Mouse (Mus musculus) midbrain, postnatal 0 days (tissue): ENCODE measurements around the gene Gmppa. TPM values are rescaled to one million over a fixed set of nuclear protein-coding genes. Genes with fewer than 3 reads are reported as not detected.
A peak's percentile ranks its signal among the peaks of the same experiment; 100 is the strongest.

ENCODE experiments used
- ATAC-seq: fragments of 200-750 bp; cut with Nextera tagmentation; 2 replicates; pipeline ENCODE4 v1.8.0; 2017; ENCODE audit warnings: moderate number of reproducible peaks, mild to moderate bottlenecking, moderate TSS enrichment, moderate library complexity; ENCODE audit not compliant: low FRiP score
- DNase-seq: peaks from one replicate; pipeline ENCODE4 v3.0.0-alpha.2; 2015; ENCODE audit warnings: low spot score
- H3K27ac ChIP-seq: fragments of 300-500 bp; sonication (generic); 2 replicates; pipeline ENCODE4 v1.5.1; 2014; ENCODE audit warnings: low read depth, mild to moderate bottlenecking, low read length, mixed read lengths
- H3K27me3 ChIP-seq: fragments of 300-500 bp; sonication (generic); 2 replicates; pipeline ENCODE4 v1.6.1; 2014; ENCODE audit warnings: low read length, control low read depth, mixed read lengths; ENCODE audit not compliant: insufficient read depth
- H3K36me3 ChIP-seq: fragments of 300-500 bp; sonication (generic); 2 replicates; pipeline ENCODE4 v1.6.1; 2014; ENCODE audit warnings: low read length, control low read depth, mixed read lengths; ENCODE audit not compliant: insufficient read depth
- H3K4me1 ChIP-seq: fragments of 300-500 bp; sonication (generic); 2 replicates; pipeline ENCODE4 v1.6.1; 2014; ENCODE audit warnings: mild to moderate bottlenecking, control low read depth, antibody characterized with exemption, low read length, mixed read lengths; ENCODE audit not compliant: insufficient read depth
- H3K4me2 ChIP-seq: fragments of 300-500 bp; sonication (generic); 2 replicates; pipeline ENCODE4 v1.6.1; 2014; ENCODE audit warnings: low read depth, mild to moderate bottlenecking, low read length, mixed read lengths; ENCODE audit not compliant: poor library complexity, severe bottlenecking
- H3K4me3 ChIP-seq: fragments of 300-500 bp; sonication (generic); 2 replicates; pipeline ENCODE4 v1.5.1; 2014; ENCODE audit warnings: low read depth, mild to moderate bottlenecking, low read length, moderate library complexity
- H3K9ac ChIP-seq: fragments of 300-500 bp; sonication (generic); replicated peaks from 2 replicates; pipeline ENCODE4 v1.6.1; 2014; ENCODE audit warnings: mild to moderate bottlenecking, low read length, moderate library complexity, mixed read lengths; ENCODE audit not compliant: poor library complexity, severe bottlenecking
- H3K9me3 ChIP-seq: fragments of 300-500 bp; sonication (generic); 2 replicates; pipeline ENCODE4 v1.6.1; 2016; ENCODE audit warnings: low read length, control low read depth
- CTCF ChIP-seq: IDR thresholded peaks from 2 replicates; pipeline ENCODE4 v1.5.1; 2016; ENCODE audit warnings: antibody characterized with exemption, mild to moderate bottlenecking
- WGBS: fragments of 180-500 bp; shearing (Covaris S2); extraction: QIAGEN DNeasy Blood & Tissue Kit; methylation state at CpG from one replicate; pipeline ENCODE4 v1.1.7; 2014; 5-methylcytosine and 5-hydroxymethylcytosine counted together
- polyA plus RNA-seq: library from polyadenylated mRNA; unstranded; fragments of >200 nt; fragmentation: Nextera tagmentation; extraction: Ambion mirVana; gene quantifications from 2 replicates; pipeline ENCODE4 v1.2.1, GENCODE M21; 2015
- total RNA-seq: library from RNA; depleted of rRNA; stranded (reverse); fragments of >200 nt; gene quantifications from 2 replicates; pipeline ENCODE4 v1.2.3, GENCODE M21; 2014; rRNA removed

The Gmppa gene
- total and polyA plus RNA-seq, 2 experiments from 2014 or later, result 67.4 to 77.1 TPM

DNA sequence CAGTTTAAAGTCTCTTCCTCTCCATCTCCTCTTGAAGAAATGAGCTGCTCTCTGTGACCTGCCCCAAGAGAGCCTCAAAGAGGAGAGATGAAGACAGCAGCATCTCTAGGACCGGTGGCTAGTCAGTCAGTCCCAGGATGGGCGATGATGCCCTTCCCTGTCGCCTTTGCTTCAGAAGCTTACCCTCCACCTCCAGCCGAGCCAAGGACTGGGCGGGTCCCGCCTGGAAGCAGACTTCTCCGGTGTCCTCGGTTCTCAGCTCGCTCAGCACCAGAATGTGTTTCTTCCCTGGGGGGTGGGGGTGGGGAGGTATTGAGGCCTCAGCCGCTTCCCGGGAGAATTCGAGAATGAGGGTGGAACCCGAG lies 51.3 kb downstream of the Gmppa start:
- TF ChIP-seq CTCF, result no peak
- peak; percentile 20; the same call in 1 of the 2 replicates for ATAC-seq
- Histone ChIP-seq H3K9me3 (no peaks in the 10 kb centered on the region), H3K4me1 (no peaks in the 10 kb centered on the region), H3K27me3 (peaks cover 9% of the 10 kb centered on the region), H3K27ac (no peak overlapping the region), H3K36me3 (peaks cover 42% of the 10 kb centered on the region), H3K4me3 (peak overlapping the region; percentile 48), H3K9ac (peak overlapping the region; percentile 36), H3K4me2 (peak overlapping the region; percentile 92)
- DNase-seq, result no peak
- WGBS, result 4% methylated on average over 13 of the region's 13 CpGs

DNA sequence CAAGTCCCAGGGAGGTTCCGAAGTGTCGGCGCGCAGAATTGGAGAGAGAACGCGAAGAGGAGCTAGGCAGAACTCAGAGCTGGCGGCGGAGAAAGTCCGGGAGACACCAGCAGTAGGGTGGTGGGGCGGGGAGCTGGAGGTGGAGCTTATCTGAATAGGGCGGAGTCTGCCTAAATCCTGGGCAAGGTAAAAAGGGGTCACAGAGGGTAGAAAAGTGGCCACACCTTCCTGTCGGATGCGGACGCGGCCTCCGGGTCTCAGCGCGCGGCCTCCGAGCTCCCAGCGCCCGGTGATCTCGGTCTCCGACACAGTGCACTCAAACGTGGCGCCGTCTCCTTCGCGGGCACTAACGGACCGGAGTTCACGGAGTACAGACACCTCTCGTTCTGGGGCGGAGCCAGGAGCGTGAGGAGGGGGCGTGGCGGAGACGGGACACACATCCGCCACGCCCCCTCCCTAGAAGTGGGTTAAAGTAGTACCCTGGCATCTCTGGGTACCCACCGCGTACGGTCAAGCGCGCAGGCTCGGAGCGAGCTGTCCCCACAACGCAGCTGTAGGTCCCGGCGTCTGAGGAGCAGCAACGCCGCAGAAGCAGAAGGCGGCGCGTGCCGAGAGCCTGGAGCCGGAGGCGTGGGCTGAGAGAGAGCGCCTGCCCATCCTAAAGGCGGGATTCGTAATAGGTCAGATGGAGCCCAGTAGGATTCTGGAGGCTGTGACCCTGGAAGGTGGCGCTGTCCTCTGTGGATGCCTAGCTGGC lies 51.9 kb downstream of the Gmppa start:
- Histone ChIP-seq H3K27me3 (peaks cover 9% of the 10 kb centered on the region), H3K27ac (no peak overlapping the region), H3K4me3 (peak overlapping the region; percentile 48), H3K9ac (peak overlapping the region; percentile 46), H3K4me2 (peak overlapping the region; percentile 92), H3K9me3 (no peaks in the 10 kb centered on the region), H3K36me3 (peaks cover 43% of the 10 kb centered on the region), H3K4me1 (no peaks in the 10 kb centered on the region)
- ATAC-seq, result peak; percentile 41
- 1% methylated on average over 61 of the region's 62 CpGs for WGBS
- TF ChIP-seq CTCF, result peak; percentile 46; the same call in 1 of the 2 replicates
- DNase-seq, result peak; percentile 74

DNA sequence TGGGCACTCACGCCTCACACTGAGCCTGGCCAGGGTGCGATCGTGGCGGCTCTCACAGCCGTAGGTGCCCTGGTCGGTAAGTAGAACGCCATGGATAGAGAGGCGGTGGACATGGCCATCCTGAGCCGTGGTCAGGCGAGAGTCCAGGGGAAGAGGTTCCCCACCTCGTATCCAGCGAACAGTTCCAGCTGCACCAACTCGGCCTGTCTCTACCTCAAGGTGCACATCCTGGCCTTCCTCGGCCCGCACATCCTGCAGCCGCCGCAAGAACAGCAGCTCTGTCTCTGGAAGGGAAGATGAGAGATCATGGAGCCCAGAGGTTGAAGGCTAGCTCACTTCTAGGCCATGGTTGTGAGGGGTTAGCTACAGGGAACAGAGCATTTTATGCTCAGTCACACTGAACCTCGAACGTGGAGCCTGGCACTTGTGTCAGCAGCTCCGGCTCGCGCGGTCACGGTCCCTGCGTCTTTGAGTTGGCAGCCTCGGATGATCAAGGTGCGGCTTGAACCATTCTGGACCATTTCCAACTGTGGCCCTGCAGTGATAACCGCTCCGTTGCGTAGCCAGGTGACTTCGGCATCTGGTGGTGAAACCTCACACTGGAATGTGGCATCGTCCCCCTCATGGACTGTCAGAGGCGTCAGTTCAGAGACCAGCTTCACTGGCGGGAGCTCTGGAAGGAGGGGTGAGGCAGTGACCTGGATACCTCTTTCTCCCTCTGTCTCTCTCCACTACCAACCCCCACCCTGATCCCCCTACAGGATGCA lies 55.2 kb downstream of the Gmppa start:
- TF ChIP-seq CTCF, result no peak
- peaks cover 4% of the 10 kb centered on the region for H3K27me3 ChIP-seq
- no peak overlapping the region for H3K9ac ChIP-seq
- WGBS, result 86% methylated on average over 34 of the region's 34 CpGs
- no peak for DNase-seq
- peaks cover 12% of the 10 kb centered on the region; the same call in 1 of the 2 replicates for H3K36me3 ChIP-seq
- no peaks in the 10 kb centered on the region for H3K9me3 ChIP-seq
- H3K4me2 ChIP-seq, result no peak overlapping the region
- no peaks in the 10 kb centered on the region for H3K4me1 ChIP-seq
- H3K27ac ChIP-seq, result no peak overlapping the region
- no peak for ATAC-seq
- no peak overlapping the region for H3K4me3 ChIP-seq

DNA sequence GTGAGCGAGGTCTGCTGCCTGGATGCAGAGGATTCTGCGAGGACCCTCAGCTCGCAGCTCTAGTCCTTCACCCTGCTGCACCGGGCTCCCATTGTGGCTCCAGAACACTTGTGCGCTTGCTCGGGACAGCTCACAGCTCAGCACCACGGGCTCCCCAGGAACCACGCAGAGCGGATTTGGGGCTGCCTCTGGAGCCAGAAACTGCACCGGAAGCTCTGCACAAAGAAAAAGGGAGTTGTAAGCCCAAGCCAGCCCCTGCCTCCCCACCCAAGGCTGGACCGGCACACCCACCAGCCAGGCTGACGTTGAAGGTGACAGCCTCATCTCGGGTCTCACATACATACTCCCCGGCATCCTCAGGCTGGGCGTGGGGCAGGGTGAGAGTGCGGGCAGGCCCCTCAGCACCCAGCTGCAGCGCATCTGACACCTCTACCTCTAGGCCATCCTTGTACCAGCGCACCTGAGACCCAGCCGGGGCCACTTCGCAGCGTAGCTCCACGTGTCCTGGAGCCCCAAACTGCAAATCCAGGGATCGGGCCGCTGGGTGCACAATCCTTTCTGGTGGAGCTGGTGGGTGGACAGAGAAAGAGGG lies 56.9 kb downstream of the Gmppa start:
- no peak for TF ChIP-seq CTCF
- 42% methylated on average over 24 of the region's 24 CpGs for WGBS

More for the DNA sequence above, 56.9 kb downstream of the Gmppa start:
- H3K27ac ChIP-seq, result no peak overlapping the region
- no peak overlapping the region for H3K9ac ChIP-seq
- no peaks in the 10 kb centered on the region for H3K4me1 ChIP-seq
- peaks cover 13% of the 10 kb centered on the region; the same call in 1 of the 2 replicates for H3K36me3 ChIP-seq
- peaks cover 4% of the 10 kb centered on the region for H3K27me3 ChIP-seq
- H3K4me3 ChIP-seq, result no peak overlapping the region
- H3K4me2 ChIP-seq, result no peak overlapping the region
- H3K9me3 ChIP-seq, result no peaks in the 10 kb centered on the region
- ATAC-seq (no peak), DNase-seq (no peak)

Other genes starting within 250 kb of the Gmppa start
- 20.1 and 27.7 TPM in 2 replicates for gene Ankzf1, start 243.8 kb upstream of the Gmppa start, total RNA-seq
- 15.7 and 17.0 TPM in 2 replicates for gene Ankzf1, start 243.8 kb upstream of the Gmppa start, polyA plus RNA-seq
- 97.0 and 135 TPM in 2 replicates for gene Atg9a, start 243.7 kb upstream of the Gmppa start, total RNA-seq
- gene Atg9a, start 243.7 kb upstream of the Gmppa start, polyA plus RNA-seq, result 71.8 and 75.6 TPM in 2 replicates
- 18.3 and 25.6 TPM in 2 replicates for gene Glb1l, start 225.1 kb upstream of the Gmppa start, total RNA-seq
- gene Glb1l, start 225.1 kb upstream of the Gmppa start, polyA plus RNA-seq, result 18.2 and 18.4 TPM in 2 replicates
- gene Stk16, start 225.1 kb upstream of the Gmppa start, total RNA-seq, result 98.8 and 130 TPM in 2 replicates
- gene Stk16, start 225.1 kb upstream of the Gmppa start, polyA plus RNA-seq, result 111 and 113 TPM in 2 replicates
- gene Tuba4a, start 216.1 kb upstream of the Gmppa start, total RNA-seq, result 99.2 and 165 TPM in 2 replicates
- gene Tuba4a, start 216.1 kb upstream of the Gmppa start, polyA plus RNA-seq, result 87.0 and 115 TPM in 2 replicates
- gene A630095N17Rik, start 203.8 kb upstream of the Gmppa start, total RNA-seq, result not detected in 2 replicates
- not detected in 2 replicates for gene A630095N17Rik, start 203.8 kb upstream of the Gmppa start, polyA plus RNA-seq
- 43.6 and 46.7 TPM in 2 replicates for gene Dnajb2, start 199.5 kb upstream of the Gmppa start, total RNA-seq
- 61.7 and 65.1 TPM in 2 replicates for gene Dnajb2, start 199.5 kb upstream of the Gmppa start, polyA plus RNA-seq
- gene Ptprn, start 171.4 kb upstream of the Gmppa start, total RNA-seq, result 116 and 127 TPM in 2 replicates
- 51.4 and 52.2 TPM in 2 replicates for gene Ptprn, start 171.4 kb upstream of the Gmppa start, polyA plus RNA-seq
- gene Resp18, start 157.5 kb upstream of the Gmppa start, total RNA-seq, result 302 and 332 TPM in 2 replicates
- gene Resp18, start 157.5 kb upstream of the Gmppa start, polyA plus RNA-seq, result 409 and 416 TPM in 2 replicates
- gene Dnpep, start 117.9 kb upstream of the Gmppa start, total RNA-seq, result 145 TPM in 2 replicates
- gene Dnpep, start 117.9 kb upstream of the Gmppa start, polyA plus RNA-seq, result 128 and 139 TPM in 2 replicates
- gene Des, start 75.6 kb upstream of the Gmppa start, total RNA-seq, result 1.9 and 2.6 TPM in 2 replicates
- gene Des, start 75.6 kb upstream of the Gmppa start, polyA plus RNA-seq, result 1.4 and 1.6 TPM in 2 replicates
- gene Speg, start 60.6 kb upstream of the Gmppa start, total RNA-seq, result 62.9 and 70.6 TPM in 2 replicates
- gene Speg, start 60.6 kb upstream of the Gmppa start, polyA plus RNA-seq, result 22.0 and 23.7 TPM in 2 replicates
- gene Asic4, start 14.5 kb downstream of the Gmppa start, total RNA-seq, result 180 and 188 TPM in 2 replicates
- gene Asic4, start 14.5 kb downstream of the Gmppa start, polyA plus RNA-seq, result 54.8 and 60.0 TPM in 2 replicates
- gene Chpf, start 43.4 kb downstream of the Gmppa start, total RNA-seq, result 125 and 132 TPM in 2 replicates
- gene Chpf, start 43.4 kb downstream of the Gmppa start, polyA plus RNA-seq, result 60.0 and 60.8 TPM in 2 replicates
- gene Tmem198, start 43.6 kb downstream of the Gmppa start, total RNA-seq, result 52.4 and 57.8 TPM in 2 replicates
- gene Tmem198, start 43.6 kb downstream of the Gmppa start, polyA plus RNA-seq, result 49.4 and 50.4 TPM in 2 replicates
- gene Obsl1, start 70.5 kb downstream of the Gmppa start, total RNA-seq, result 40.7 and 45.9 TPM in 2 replicates
- gene Obsl1, start 70.5 kb downstream of the Gmppa start, polyA plus RNA-seq, result 24.2 TPM in 2 replicates
- 30.9 and 33.3 TPM in 2 replicates for gene Inha, start 71.1 kb downstream of the Gmppa start, total RNA-seq
- gene Inha, start 71.1 kb downstream of the Gmppa start, polyA plus RNA-seq, result 22.5 and 23.2 TPM in 2 replicates
- gene Stk11ip, start 85.6 kb downstream of the Gmppa start, total RNA-seq, result 28.8 and 32.7 TPM in 2 replicates
- gene Stk11ip, start 85.6 kb downstream of the Gmppa start, polyA plus RNA-seq, result 15.6 and 16.9 TPM in 2 replicates
- 172 and 179 TPM in 2 replicates for gene Slc4a3, start 110.3 kb downstream of the Gmppa start, total RNA-seq
- 108 and 111 TPM in 2 replicates for gene Slc4a3, start 110.3 kb downstream of the Gmppa start, polyA plus RNA-seq